In the genomic region with DNA sequence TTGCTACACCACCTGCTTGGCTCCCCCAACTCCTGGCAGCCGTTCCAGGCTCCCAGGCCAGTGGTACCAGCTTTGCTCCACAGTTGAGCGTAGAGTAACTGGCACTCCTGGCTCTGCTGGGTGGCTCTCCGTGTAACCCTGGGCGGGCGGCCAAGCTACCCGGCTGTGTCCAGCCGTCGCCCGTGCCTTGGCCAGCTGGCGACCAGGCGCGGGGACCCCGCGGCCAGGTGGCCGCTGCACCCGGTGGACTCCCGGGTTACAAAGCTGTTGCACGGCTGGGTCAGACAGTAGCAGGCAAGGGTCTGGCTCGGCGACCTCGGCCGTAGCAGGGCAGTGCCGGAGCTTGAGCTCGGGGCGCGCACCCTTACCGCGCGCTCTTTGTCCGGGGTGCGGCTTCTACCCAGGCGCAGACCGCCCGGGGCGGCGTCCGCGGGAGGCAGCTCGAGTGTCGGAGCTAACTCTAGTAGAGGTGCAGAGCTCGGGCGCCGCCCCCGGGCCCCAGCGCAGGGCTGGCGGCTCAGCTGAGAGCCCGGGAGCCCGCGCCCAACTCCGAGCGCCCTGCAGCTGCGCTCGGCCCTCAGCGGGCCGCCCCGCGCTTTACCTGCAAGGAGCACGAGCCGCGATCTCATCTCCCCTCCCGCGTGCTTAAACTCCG, we compare ENCODE assay signal across 8 mouse cellular contexts. TPM values are rescaled to one million over a fixed set of nuclear protein-coding genes. Genes with fewer than 3 reads are reported as not detected.
DNase-seq lines count a peak whose midpoint lies in the region; ATAC-seq and TF ChIP-seq lines count a peak whose summit lies in the region.

No protein-coding gene starts in this region.

- peak overlapping the region; percentile 54 for H3K9ac ChIP-seq in limb, embryonic 15.5 days
- peak overlapping the region; percentile 76 for H3K9ac ChIP-seq in stomach, embryonic 14.5 days (replicated peaks; ENCODE audit: low read depth, low read length)

- WGBS in limb, embryonic 15.5 days: under 1% methylated on average over 61 of the region's 63 CpGs
- under 1% methylated on average over 52 of the region's 63 CpGs for WGBS in stomach, embryonic 14.5 days

- ATAC-seq in limb, embryonic 15.5 days (ENCODE audit: insufficient number of reproducible peaks, low FRiP score, low TSS enrichment, low read depth): peak; percentile 79
- ATAC-seq in stomach, embryonic 14.5 days (ENCODE audit: insufficient number of reproducible peaks, insufficient read depth, low FRiP score, low read depth): peak; percentile 87

- H3K4me3 ChIP-seq in E14TG2a.4 (replicated peaks; ENCODE audit: low read length): peak overlapping the region; percentile 88
- H3K4me3 ChIP-seq in embryonic fibroblast, embryonic 13.5 days (ENCODE audit: insufficient read depth, low read length): peak overlapping the region; percentile 66
- peak overlapping the region; percentile 60 for H3K4me3 ChIP-seq in limb, embryonic 15.5 days
- H3K4me3 ChIP-seq in myocyte: peak overlapping the region; percentile 43
- peak overlapping the region; percentile 83 for H3K4me3 ChIP-seq in stomach, embryonic 14.5 days (ENCODE audit: low read depth, low read length)

- no peaks in the 10 kb centered on the region for H3K9me3 ChIP-seq in E14TG2a.4 (ENCODE audit: low read length)
- H3K9me3 ChIP-seq in limb, embryonic 15.5 days: no peaks in the 10 kb centered on the region
- H3K9me3 ChIP-seq in stomach, embryonic 14.5 days (ENCODE audit: control insufficient read depth, low read depth, low read length): no peaks in the 10 kb centered on the region

- TF ChIP-seq CTCF in E14TG2a.4 (conservative IDR thresholded peaks at IDR 0.05; ENCODE audit: low read length): no peak
- no peak for TF ChIP-seq CTCF in embryonic fibroblast, embryonic 13.5 days (IDR thresholded peaks at IDR 0.05; ENCODE audit: borderline replicate concordance, insufficient read depth, low read length)

- H3K27me3 ChIP-seq in E14TG2a.4 (ENCODE audit: insufficient read depth, low read length) (peaks cover 13% of the 10 kb centered on the region), myocyte (ENCODE audit: control insufficient read depth, insufficient read depth, insufficient read length) (no peaks in the 10 kb centered on the region)
- H3K27me3 ChIP-seq in limb, embryonic 15.5 days: no peaks in the 10 kb centered on the region
- no peaks in the 10 kb centered on the region for H3K27me3 ChIP-seq in stomach, embryonic 14.5 days (ENCODE audit: control insufficient read depth, insufficient read depth, low read length)

- H3K36me3 ChIP-seq in E14TG2a.4 (ENCODE audit: insufficient read depth, low read length) (no peaks in the 10 kb centered on the region), myocyte (ENCODE audit: control insufficient read depth, insufficient read depth) (no peaks in the 10 kb centered on the region)
- no peaks in the 10 kb centered on the region for H3K36me3 ChIP-seq in limb, embryonic 15.5 days
- no peaks in the 10 kb centered on the region for H3K36me3 ChIP-seq in stomach, embryonic 14.5 days (ENCODE audit: control insufficient read depth, insufficient read depth, low read length)

- H3K27ac ChIP-seq in embryonic fibroblast, embryonic 13.5 days (ENCODE audit: insufficient read depth, low read length): no peak overlapping the region
- peak overlapping the region; percentile 93 for H3K27ac ChIP-seq in limb, embryonic 15.5 days
- H3K27ac ChIP-seq in stomach, embryonic 14.5 days (ENCODE audit: low read length): peak overlapping the region; percentile 96

- DNase-seq in adrenal gland, postnatal 36 days: peak; percentile 87 to 91
- peak; percentile 56 to 66 for DNase-seq in heart, adult 9 months (ENCODE audit: low spot score in 2 of 2)
- DNase-seq in kidney, adult 8-10 months: peak; percentile 85

- peak overlapping the region; percentile 29 for H3ac ChIP-seq in myocyte (ENCODE audit: control insufficient read depth, insufficient read length)

- H3K79me2 ChIP-seq in myocyte (ENCODE audit: control insufficient read depth, insufficient read depth): no peaks in the 10 kb centered on the region

- peaks cover 25% of the 10 kb centered on the region for H3K4me1 ChIP-seq in E14TG2a.4 (replicated peaks; ENCODE audit: low read depth, low read length)
- no peaks in the 10 kb centered on the region for H3K4me1 ChIP-seq in embryonic fibroblast, embryonic 13.5 days (ENCODE audit: control insufficient read depth, insufficient read depth, low read length)
- peaks cover 20% of the 10 kb centered on the region for H3K4me1 ChIP-seq in limb, embryonic 15.5 days
- peaks cover 11% of the 10 kb centered on the region; the same call in 1 of the 2 replicates for H3K4me1 ChIP-seq in stomach, embryonic 14.5 days (ENCODE audit: control insufficient read depth, insufficient read depth, low read length)

- no peak; the same call in 1 of the 2 replicates for TF ChIP-seq POLR2A in embryonic fibroblast, embryonic 13.5 days (IDR thresholded peaks at IDR 0.05; ENCODE audit: low read depth, low read length)
- no peak for TF ChIP-seq POLR2A in myocyte (IDR thresholded peaks at IDR 0.05; ENCODE audit: insufficient read length, low read depth)

- peak overlapping the region; percentile 87 for H3K4me2 ChIP-seq in limb, embryonic 15.5 days
- peak overlapping the region; percentile 96 for H3K4me2 ChIP-seq in myocyte (ENCODE audit: low read depth)
- H3K4me2 ChIP-seq in stomach, embryonic 14.5 days (replicated peaks; ENCODE audit: low read depth, low read length): peak overlapping the region; percentile 87

TF ChIP-seq in myocyte, 11 proteins besides CTCF, POLR2A, EP300 and RAD21:
- TF ChIP-seq TCF3 (IDR thresholded peaks at IDR 0.05; ENCODE audit: insufficient read length, low read depth) (peak; percentile 24), MAX (IDR thresholded peaks at IDR 0.05; ENCODE audit: low read depth) (no peak), TCF12 (IDR thresholded peaks at IDR 0.05; ENCODE audit: insufficient read depth, poor library complexity, severe bottlenecking) (peak; percentile 0), MYOG (IDR thresholded peaks at IDR 0.05; ENCODE audit: control insufficient read depth in 1 of 3, insufficient read depth in 1 of 3, insufficient read length in 2 of 3, low read depth in 2 of 3) (peak in 2 of 3 experiments; percentile 65 to 85), CEBPB (IDR thresholded peaks at IDR 0.05; ENCODE audit: insufficient read depth, poor library complexity, severe bottlenecking) (no peak), POLR2AphosphoS2 (IDR thresholded peaks at IDR 0.05; ENCODE audit: insufficient read length, low read depth) (no peak), MYOD1 (IDR thresholded peaks at IDR 0.05; ENCODE audit: control insufficient read depth in 1 of 3, insufficient read length in 2 of 3, low read depth in 2 of 3) (peak in 1 of 3 experiments; percentile 78), SRF (IDR thresholded peaks at IDR 0.05; ENCODE audit: control insufficient read depth, insufficient read length, low read depth) (no peak), E2F4 (IDR thresholded peaks at IDR 0.05; ENCODE audit: insufficient read depth) (no peak), REST (IDR thresholded peaks at IDR 0.05; ENCODE audit: insufficient read depth, insufficient read length) (no peak), USF1 (IDR thresholded peaks at IDR 0.05; ENCODE audit: low read depth) (no peak)

RNA-seq across cellular contexts. Expression of a gene that starts 1.1 kb away (rescaled TPM):
- total RNA-seq in adrenal gland, postnatal 36 days (2021): 10 to 100 TPM in 1 of 2 experiments, 1 to 10 TPM in 1; 9.1 to 21.6 TPM
- 27.9 and 33.0 TPM in 2 replicates for polyA plus RNA-seq in embryonic fibroblast, embryonic 13.5 days (2011; ENCODE audit: insufficient read length, low read depth, missing spikeins)
- polyA plus RNA-seq in limb, embryonic 15.5 days (2015; fragmentation: Nextera tagmentation; extraction: Ambion mirVana): 18.7 and 21.7 TPM in 2 replicates
- 8.2 TPM for polyA plus RNA-seq in myocyte (2012; fragmentation: generic; extraction: Trizol)
- 28.6 and 34.7 TPM in 2 replicates for polyA plus RNA-seq in stomach, embryonic 14.5 days (2014; fragmentation: Nextera tagmentation; extraction: Ambion mirVana)
